Mouse (Mus musculus): ENCODE results near the gene Mmel1.

The Mmel1 gene

DNA sequence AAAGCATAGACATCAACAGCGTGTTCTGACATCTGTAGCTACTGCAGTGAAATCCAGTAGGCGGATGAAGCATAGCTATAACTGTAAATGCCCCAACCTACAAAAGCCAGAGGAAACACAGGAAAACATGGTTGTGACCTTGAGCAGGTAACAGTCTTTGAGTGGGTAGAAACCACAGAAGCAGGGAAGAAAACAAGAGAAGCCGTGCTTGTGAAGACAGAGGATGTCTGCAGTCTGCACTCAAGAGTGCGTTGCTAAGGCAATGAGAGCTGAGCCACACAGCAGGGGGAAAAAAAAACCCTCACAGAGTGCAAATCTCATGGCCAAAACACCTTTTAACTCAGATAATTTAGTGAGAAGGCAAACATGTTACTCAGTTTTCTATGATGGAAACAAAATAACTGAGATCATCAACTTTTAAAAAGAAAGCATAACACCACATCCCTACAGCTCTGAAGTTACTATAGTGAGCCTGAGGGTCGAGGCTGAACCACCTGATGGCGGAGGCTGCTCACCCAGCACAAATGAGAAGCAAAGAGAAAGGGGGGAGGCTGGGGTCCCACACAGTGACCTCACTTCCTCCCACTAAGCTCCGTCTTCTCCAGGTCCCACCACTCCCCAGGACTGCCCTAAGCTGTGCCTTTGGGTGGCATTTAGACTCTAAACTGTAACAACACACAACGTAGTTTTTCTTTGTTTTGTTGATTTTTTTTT lies 67.3 kb downstream of the Mmel1 start:
- DNase-seq (ENCODE audit: low spot score in 2 of 2), result no peak

DNA sequence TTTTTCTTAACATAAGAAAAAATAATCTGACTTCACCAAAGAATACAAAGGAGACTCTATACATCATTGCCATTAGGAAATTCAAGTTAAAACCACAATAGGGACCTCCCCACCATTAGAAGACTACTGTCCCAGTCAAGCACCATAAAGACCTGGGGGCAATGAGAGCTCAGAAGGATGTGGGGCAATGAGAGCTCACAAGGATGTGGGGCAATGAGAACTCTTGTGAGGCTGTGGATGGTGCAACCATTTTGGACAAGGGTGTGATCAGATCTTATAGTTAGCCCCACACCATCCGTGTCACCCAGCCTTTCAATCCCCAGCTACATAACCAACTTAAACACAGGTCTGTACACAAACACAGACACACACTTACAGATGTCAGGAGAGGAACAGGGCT lies 68.4 kb downstream of the Mmel1 start:
- no peak for DNase-seq (ENCODE audit: low spot score in 2 of 2)

GRCm38 (mm10) chr4:154940156-154940555 lies 70.8 kb downstream of the Mmel1 start:
- DNase-seq (ENCODE audit: low spot score in 2 of 2), result no peak

DNA sequence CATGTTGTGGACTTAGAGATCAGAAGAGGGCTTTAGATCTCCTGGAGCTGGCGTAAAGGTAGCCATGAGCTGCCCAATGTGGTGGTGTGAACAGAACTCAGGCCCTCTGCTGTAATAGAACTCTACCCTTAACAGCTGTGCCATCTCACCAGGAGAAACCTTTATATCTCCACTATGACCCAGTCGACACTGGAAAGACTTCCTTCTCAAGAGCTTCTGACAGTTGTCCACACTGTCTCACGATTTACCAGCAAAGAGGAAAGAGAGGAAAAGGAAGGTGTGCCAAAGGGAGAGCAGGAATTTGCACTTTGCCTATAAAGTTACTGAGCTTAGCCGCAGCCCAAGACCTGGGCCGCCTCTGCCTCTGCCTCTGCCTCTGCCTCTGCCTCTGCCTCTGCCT lies 72.4 kb downstream of the Mmel1 start:
- no peak for DNase-seq (ENCODE audit: low spot score in 2 of 2)

GRCm38 (mm10) chr4:154942632-154943322 lies 73.4 kb downstream of the Mmel1 start:
- DNase-seq (ENCODE audit: low spot score in 2 of 2), result no peak

GRCm38 (mm10) chr4:154943323-154944039 lies 74.1 kb downstream of the Mmel1 start:
- no peak for DNase-seq (ENCODE audit: low spot score in 2 of 2)

GRCm38 (mm10) chr4:154944121-154944590 lies 74.8 kb downstream of the Mmel1 start:
- peak; percentile 61 to 78 for DNase-seq (ENCODE audit: low spot score in 2 of 2)

Data from urinary bladder, postnatal 4 days (tissue).